Mouse (Mus musculus) brain, embryonic 14.5 days (tissue): ENCODE results near the gene Guk1. TPM values are rescaled to one million over a fixed set of nuclear protein-coding genes. Genes with fewer than 3 reads are reported as not detected.
A peak's percentile ranks its signal among the peaks of the same experiment; 100 is the strongest.

Experiments used
- DNase-seq: peaks from one replicate; pipeline ENCODE4 v3.0.0-alpha.2; 2011; ENCODE audit warnings: low read depth
- CTCF ChIP-seq: fragments of 200-500 bp; IDR thresholded peaks from 2 replicates; pipeline ENCODE4 v1.5.1; 2012; ENCODE audit warnings: inconsistent platforms, mild to moderate bottlenecking, moderate library complexity, borderline replicate concordance; ENCODE audit not compliant: insufficient read depth, insufficient read length; ENCODE audit errors: extremely low read depth
- POLR2A ChIP-seq: fragments of 200-500 bp; IDR thresholded peaks from 2 replicates; pipeline ENCODE4 v1.6.1; 2012; ENCODE audit warnings: mild to moderate bottlenecking, inconsistent platforms, borderline replicate concordance; ENCODE audit not compliant: poor library complexity, insufficient read depth, insufficient read length, severe bottlenecking; ENCODE audit errors: extremely low read depth
- polyA plus RNA-seq: library from polyadenylated mRNA; depleted of rRNA; stranded (reverse); fragments of >200 nt; gene quantifications from 2 replicates; pipeline ENCODE4 v1.2.3, GENCODE M21; 2012

Gene Guk1
- polyA plus RNA-seq, 1 experiment, result 145 TPM

DNA sequence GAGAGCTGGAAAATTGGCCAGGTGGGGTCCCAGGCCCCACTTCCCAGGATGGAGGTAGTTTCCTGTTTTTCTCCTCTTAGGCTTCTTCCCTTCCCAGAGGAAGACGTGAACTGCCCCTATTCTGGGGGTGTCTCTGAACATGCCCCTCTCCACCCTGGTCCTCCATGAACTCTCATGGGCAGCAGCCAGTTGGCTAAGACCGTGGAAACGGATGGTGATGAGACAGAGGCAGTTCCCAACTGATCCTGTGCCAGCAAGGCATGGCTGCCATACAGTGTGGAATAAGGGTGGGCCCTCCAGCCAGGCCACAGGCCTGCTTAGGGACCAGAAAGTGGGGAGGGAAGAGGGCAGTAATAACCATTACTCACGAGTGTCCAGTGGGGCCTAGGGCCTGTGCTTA lies 21.5 kb downstream of the Guk1 start:
- TF ChIP-seq CTCF (no peak), POLR2A (no peak)
- no peak for DNase-seq

DNA sequence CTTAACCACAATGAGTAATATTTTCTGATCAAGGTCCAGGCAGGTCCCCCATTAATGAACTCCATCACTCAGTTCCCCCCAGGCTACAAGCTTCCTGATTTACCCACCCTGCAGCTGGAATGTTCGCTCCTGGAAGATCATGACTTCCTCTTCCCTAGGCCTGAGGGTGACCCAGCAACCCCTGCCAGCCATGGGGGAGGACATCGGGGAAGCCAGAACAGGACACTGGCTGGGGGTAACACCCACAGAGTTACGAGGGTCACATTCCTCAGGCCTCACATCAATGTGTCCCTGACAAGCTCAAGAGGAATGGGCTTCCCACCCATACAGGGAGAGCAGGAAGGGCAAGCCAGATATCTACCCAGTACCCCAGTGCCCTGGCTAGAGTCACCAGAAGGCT lies 22.2 kb downstream of the Guk1 start:
- DNase-seq, result no peak
- TF ChIP-seq CTCF, result no peak
- TF ChIP-seq POLR2A, result no peak

GRCm38 (mm10) chr11:59165616-59166241 lies 26.3 kb downstream of the Guk1 start:
- peak; percentile 46 for DNase-seq
- TF ChIP-seq CTCF (no peak), POLR2A (no peak)

DNA sequence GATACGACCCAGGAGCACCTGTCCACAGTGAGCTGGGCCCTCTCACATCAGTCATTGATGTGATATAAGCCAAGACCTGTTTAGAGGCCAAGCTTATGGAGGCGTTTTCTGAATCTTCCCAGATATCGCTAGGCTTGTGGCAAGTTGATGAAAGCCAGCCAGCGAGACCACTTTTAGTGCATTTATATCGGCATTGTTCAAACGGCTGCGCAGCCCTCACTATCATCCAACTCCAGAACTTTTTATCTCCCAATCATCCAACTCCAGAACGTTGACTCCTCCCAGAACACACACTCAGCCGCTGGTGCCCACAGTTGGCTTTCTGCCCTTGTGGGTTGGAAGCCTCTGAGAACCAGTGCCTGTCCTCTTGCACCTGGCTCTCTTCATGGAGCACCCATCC lies 27.6 kb downstream of the Guk1 start:
- no peak for TF ChIP-seq POLR2A
- TF ChIP-seq CTCF, result no peak
- DNase-seq, result no peak

DNA sequence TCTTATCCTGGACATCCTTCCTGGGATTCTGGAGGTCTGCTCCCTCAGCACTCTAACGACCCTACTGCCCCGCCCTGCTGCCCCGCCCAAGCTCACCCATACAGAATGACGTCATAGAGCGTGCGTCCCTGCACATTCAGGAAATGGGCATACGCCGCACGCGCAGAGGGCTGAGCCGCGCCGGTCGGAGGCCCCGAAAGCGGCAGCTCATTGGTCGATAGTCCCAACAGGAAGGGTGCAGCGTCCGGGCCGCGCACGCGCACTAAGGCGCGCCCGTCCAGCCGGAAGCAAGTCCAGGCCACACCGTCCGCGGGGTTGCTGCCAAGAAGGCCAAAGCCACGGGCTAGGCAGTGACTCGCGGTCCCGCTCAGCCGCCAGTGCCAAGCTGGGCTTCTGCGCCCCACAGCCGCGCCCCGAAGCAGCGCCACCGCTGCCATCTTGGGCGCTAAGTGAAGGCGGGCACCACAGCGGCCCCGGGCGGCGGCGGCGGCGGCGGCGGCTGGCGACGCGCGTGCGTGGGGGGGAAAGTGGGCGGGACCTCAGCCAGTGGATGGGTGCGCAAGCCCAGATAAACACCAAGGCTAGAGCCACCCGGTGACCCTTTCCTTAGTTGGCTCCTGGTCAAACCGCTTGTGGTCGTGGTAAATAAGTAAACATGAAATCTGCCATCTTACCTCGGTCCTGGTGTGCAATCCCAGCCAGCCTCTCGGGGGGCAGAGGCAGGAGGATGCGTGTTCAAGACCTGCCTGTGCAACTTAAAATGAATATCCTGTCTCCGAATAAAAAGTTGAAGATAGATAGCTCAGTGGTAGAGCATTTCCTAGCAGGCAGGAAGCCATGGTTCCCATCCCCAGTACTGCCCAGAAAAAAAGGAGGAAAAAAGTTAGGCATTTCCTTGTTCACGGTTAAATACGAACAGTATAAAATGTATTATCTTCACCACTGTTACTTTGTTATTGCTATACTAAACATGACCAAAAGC lies 28.5 kb downstream of the Guk1 start, which contains the start of gene Iba57:
Gene Iba57, minus strand, starts transcription at position 485 of the 982 bp plus-strand sequence.
- peak; percentile 100 for DNase-seq
- peak; percentile 19; the same call in 1 of the 2 replicates for TF ChIP-seq CTCF
- peak; percentile 83 for TF ChIP-seq POLR2A

DNA sequence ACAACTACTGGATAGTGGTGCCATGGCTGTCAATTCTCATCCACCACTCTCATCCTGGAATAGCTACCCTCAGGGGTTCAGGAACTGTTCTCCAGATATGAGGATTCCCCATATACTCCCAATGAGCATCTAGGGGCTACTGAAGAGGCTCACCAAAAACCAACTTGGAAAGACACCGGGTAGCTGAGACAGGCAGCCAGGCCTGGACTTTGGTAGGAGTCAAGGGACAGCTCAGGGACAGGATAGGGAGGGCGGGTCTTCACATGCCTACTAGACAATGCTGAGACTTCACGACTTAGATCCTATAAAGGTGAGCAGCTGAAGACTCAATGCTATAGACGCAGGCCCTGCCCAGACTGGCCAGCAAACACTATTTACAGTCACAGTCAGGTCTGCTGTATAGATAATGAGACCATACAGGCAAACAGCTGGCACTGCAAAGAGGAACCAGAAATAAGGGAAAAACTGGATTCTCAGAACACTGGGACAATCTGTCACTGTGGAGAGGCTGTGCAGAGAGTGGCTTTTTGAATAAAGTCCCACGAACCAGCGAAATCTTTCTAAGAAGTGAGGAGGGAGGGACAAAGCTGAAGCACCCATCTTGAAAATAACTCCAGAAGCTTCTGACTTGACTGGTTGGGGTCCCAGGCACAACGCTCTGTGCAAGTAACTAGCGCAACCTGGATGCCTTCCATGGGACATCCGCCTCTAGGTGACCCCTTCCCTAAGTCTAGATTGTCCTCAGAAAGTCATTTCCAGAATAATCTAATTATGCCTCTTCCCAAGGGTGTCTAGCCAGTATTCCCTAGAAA lies 29.4 kb downstream of the Guk1 start:
- no peak for TF ChIP-seq CTCF
- no peak for TF ChIP-seq POLR2A
- DNase-seq, result no peak

DNA sequence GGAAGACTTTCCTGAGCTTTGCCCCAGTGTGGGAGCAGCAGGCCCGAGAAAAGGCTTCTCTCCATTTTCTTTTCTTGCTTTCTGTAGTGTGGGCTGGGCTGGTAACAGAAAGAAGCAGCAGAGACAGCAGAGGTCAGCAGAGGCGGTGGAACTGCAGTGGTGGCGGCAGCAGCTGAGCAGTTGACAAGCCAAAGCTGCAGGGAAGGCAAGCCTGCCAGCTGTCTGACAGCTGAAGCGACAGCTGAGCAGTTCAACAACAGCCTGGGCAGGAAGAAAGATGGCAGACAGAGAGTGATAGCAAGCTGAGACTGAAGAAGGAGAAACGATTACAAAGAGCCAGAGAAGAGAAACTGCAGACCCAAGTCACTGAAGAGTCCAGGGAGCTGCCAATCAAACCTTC lies 30.6 kb downstream of the Guk1 start:
- TF ChIP-seq CTCF, result no peak
- no peak for TF ChIP-seq POLR2A
- DNase-seq, result no peak

GRCm38 (mm10) chr11:59159558-59159957 lies 32.5 kb downstream of the Guk1 start:
- TF ChIP-seq CTCF, result no peak
- TF ChIP-seq POLR2A, result no peak
- DNase-seq, result no peak

DNA sequence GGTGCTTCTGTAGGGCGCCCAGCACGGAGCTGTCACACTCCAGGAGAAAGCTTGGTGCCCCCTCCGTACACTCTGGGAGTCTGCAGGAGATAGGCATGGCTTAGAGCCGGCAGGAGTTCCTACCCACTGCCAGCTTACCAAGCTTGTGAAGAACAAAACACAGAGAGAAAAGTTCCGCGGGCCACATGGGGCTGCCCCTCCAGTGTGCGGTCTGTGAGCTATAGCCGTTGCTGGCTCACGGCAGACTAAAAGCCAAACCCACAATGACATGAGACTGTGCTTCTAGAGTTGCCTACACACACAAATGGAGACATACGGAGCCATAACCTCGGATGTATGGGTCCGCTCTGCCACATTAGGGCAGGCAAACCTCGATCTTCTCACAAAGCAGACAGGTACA lies 32.9 kb downstream of the Guk1 start:
- DNase-seq, result no peak
- no peak for TF ChIP-seq POLR2A
- no peak for TF ChIP-seq CTCF

DNA sequence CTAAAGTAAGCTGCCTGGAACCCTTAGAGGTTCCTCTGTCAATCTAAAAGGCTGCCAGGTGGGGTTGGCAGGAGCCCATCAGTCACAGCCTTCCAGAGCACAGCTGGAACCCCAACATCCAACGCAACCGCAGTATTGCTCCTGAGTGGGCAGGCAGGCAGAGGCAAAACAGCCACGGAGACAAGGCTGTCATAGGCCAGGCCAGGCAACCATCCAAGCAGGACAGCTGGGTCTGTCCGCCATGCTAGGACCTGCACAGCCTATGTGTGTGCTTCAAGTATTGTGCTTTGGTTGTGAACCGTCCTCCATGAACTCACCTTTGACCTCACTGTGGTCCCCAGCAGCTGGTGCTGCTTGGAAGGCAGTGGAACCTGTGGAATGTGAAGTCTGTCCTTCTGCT lies 36.1 kb downstream of the Guk1 start:
- DNase-seq, result no peak
- TF ChIP-seq CTCF (no peak), POLR2A (no peak)

DNA sequence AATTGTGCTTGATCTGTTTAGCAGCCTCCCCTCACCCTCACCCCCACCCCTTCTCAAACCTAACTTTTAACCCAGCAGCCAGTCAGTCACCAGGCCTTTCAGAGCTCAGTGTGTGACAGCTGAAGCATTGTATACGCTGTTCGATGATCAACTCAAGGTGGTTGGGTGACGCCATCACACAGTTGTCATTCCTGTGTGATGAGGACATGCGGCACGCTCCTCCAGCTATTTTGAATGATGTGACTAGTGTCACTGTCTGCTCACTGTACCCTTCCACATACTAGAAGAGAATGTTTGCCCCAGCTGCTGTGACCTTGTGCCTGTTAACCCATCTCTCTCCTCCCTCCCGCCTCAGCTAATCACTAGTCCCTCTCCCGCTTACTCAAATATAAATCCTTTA lies 37.8 kb downstream of the Guk1 start:
- no peak for DNase-seq
- no peak for TF ChIP-seq CTCF
- TF ChIP-seq POLR2A, result no peak
